Mouse (Mus musculus): ENCODE results near the gene Cdc25a. TPM values are rescaled to one million over a fixed set of nuclear protein-coding genes. Genes with fewer than 3 reads are reported as not detected.

Gene Cdc25a
- polyA plus RNA-seq, 1 experiment = 28.3 TPM

- Histone ChIP-seq H3K4me1 (ENCODE audit: control insufficient read depth, insufficient read depth, low read length) (peaks cover 1% of the 10 kb centered on the region), H3K4me3 (replicated peaks; ENCODE audit: control insufficient read depth, low read depth, low read length) (no peak overlapping the region), H3K27ac (ENCODE audit: control insufficient read depth, insufficient read depth, low read depth, low read length, poor library complexity) (no peak overlapping the region)
- WGBS = 88% methylated on average over 4 of the region's 4 CpGs
- no peak for TF ChIP-seq CTCF (IDR thresholded peaks at IDR 0.05; ENCODE audit: control insufficient read depth, insufficient read depth, low read length)
- no peak for TF ChIP-seq POLR2A (IDR thresholded peaks at IDR 0.05; ENCODE audit: borderline replicate concordance, control insufficient read depth, low read depth, low read length)
Measured at GRCm38 (mm10) chr9:109909926-109910325, 34.5 kb downstream of the Cdc25a start.

DNA sequence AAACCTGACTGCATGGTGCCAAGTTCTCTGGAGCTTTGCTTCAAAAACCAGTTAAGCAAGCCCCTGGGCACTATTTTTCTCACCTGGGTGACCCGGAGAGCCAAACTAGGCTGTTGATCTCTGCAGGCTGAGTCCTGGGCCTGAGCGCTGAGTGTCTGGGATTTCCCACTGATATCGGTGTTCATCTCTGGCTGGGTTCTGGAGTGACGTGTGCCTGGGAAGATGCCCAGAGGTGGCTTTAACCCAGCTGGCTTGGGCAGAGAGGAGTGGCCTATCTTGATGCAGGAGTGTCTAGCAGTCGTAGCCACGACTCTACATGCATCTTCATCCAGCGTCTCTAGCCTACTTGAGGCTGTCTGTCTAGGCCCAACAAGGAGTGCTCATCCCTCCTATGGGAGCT lies 36.4 kb downstream of the Cdc25a start:
- Histone ChIP-seq H3K4me3 (replicated peaks; ENCODE audit: control insufficient read depth, low read depth, low read length) (no peak overlapping the region), H3K4me1 (ENCODE audit: control insufficient read depth, insufficient read depth, low read length) (peaks cover 1% of the 10 kb centered on the region), H3K27ac (ENCODE audit: control insufficient read depth, insufficient read depth, low read depth, low read length, poor library complexity) (no peak overlapping the region)
- TF ChIP-seq POLR2A (IDR thresholded peaks at IDR 0.05; ENCODE audit: borderline replicate concordance, control insufficient read depth, low read depth, low read length) (no peak), CTCF (IDR thresholded peaks at IDR 0.05; ENCODE audit: control insufficient read depth, insufficient read depth, low read length) (no peak)
- WGBS = 83% methylated on average over 7 of the region's 7 CpGs

- no peak overlapping the region for H3K27ac ChIP-seq (ENCODE audit: control insufficient read depth, insufficient read depth, low read depth, low read length, poor library complexity)
- WGBS = 10% methylated on average over 4 of the region's 4 CpGs
Measured at GRCm38 (mm10) chr9:109914269-109914926, 39.0 kb downstream of the Cdc25a start.

DNA sequence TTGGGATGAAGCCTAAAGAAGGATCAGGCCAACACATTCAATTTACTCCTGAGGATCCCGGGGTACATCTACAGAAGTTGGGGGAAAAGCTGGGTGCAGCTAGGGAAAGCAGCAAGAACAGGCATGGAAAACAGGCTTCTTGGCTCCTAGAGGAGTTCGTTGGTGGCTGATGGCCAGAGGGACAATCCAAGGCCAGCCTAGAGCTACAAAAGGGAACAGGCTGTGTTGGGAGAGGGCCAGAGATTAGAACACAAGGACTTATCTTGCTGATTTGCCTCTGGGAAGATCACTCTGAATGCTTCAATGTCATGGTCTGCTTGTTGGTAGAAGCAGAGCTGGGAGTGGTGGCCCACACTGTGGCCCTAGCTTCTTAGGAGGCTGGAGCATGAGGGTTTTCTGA lies 42.6 kb downstream of the Cdc25a start:
- no peak for TF ChIP-seq POLR2A (IDR thresholded peaks at IDR 0.05; ENCODE audit: borderline replicate concordance, control insufficient read depth, low read depth, low read length)
- no peak for TF ChIP-seq CTCF (IDR thresholded peaks at IDR 0.05; ENCODE audit: control insufficient read depth, insufficient read depth, low read length)
- no peaks in the 10 kb centered on the region; the same call in 1 of the 2 replicates for H3K4me1 ChIP-seq (ENCODE audit: control insufficient read depth, insufficient read depth, low read length)
- no peak overlapping the region for H3K4me3 ChIP-seq (replicated peaks; ENCODE audit: control insufficient read depth, low read depth, low read length)
- H3K27ac ChIP-seq (ENCODE audit: control insufficient read depth, insufficient read depth, low read depth, low read length, poor library complexity) = no peak overlapping the region
- 83% methylated on average over 2 of the region's 2 CpGs for WGBS

More at GRCm38 (mm10) chr9:109914269-109914926, 39.0 kb downstream of the Cdc25a start:
- Histone ChIP-seq H3K4me3 (replicated peaks; ENCODE audit: control insufficient read depth, low read depth, low read length) (no peak overlapping the region), H3K4me1 (ENCODE audit: control insufficient read depth, insufficient read depth, low read length) (no peaks in the 10 kb centered on the region; the same call in 1 of the 2 replicates)
- TF ChIP-seq CTCF (IDR thresholded peaks at IDR 0.05; ENCODE audit: control insufficient read depth, insufficient read depth, low read length) = no peak
- TF ChIP-seq POLR2A (IDR thresholded peaks at IDR 0.05; ENCODE audit: borderline replicate concordance, control insufficient read depth, low read depth, low read length) = no peak

- Histone ChIP-seq H3K27ac (ENCODE audit: control insufficient read depth, insufficient read depth, low read depth, low read length, poor library complexity) (no peak overlapping the region), H3K4me1 (ENCODE audit: control insufficient read depth, insufficient read depth, low read length) (peaks cover 1% of the 10 kb centered on the region; the same call in 1 of the 2 replicates), H3K4me3 (replicated peaks; ENCODE audit: control insufficient read depth, low read depth, low read length) (no peak overlapping the region)
- TF ChIP-seq POLR2A (IDR thresholded peaks at IDR 0.05; ENCODE audit: borderline replicate concordance, control insufficient read depth, low read depth, low read length) = no peak
- TF ChIP-seq CTCF (IDR thresholded peaks at IDR 0.05; ENCODE audit: control insufficient read depth, insufficient read depth, low read length) = no peak
- WGBS = 89% methylated on average over 3 of the region's 3 CpGs
Measured at GRCm38 (mm10) chr9:109929131-109929530, 53.8 kb downstream of the Cdc25a start.

DNA sequence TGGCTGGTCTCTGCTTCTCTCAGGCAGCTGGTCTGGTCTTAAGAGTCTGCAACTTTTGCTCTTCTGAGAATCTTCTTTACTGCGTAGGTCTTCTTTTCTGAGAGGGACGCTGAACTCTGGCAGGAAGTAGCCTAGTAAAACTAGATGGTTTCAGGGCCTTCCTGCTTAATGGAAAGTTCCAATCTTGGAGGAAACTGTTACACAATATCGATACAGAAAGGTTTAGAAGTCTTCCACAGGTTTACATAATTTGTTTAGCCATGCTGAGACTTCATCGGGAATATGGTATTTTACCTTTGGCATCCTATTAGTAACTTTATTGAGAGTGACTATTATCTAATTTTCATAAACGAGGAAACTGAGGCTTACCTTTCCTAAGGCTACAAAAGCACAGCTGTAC lies 54.7 kb downstream of the Cdc25a start:
- WGBS = 70% methylated on average over 5 of the region's 5 CpGs
- Histone ChIP-seq H3K4me3 (replicated peaks; ENCODE audit: control insufficient read depth, low read depth, low read length) (no peak overlapping the region), H3K27ac (ENCODE audit: control insufficient read depth, insufficient read depth, low read depth, low read length, poor library complexity) (no peak overlapping the region), H3K4me1 (ENCODE audit: control insufficient read depth, insufficient read depth, low read length) (peaks cover 1% of the 10 kb centered on the region; the same call in 1 of the 2 replicates)
- TF ChIP-seq POLR2A (IDR thresholded peaks at IDR 0.05; ENCODE audit: borderline replicate concordance, control insufficient read depth, low read depth, low read length) (no peak), CTCF (IDR thresholded peaks at IDR 0.05; ENCODE audit: control insufficient read depth, insufficient read depth, low read length) (no peak)

DNA sequence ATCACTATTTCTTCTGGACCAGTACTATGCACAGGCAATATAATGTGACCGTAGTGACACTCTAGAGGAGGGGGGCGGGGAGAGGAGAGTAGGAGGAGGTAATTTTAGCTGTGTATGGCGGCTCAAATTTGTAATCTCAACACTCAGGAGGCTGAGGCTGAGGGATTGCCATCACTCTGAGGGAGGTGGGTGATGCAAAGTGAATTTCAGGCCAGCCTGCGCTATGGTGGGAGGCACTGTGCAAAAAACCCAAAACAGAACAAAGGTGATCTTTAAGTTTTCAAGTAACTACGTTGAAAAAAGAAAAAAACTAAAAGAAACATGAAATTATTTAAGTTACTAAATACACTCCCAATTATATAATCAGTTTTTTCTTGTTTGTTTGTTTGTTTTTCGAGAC lies 55.4 kb downstream of the Cdc25a start:
- Histone ChIP-seq H3K4me1 (ENCODE audit: control insufficient read depth, insufficient read depth, low read length) (peaks cover 1% of the 10 kb centered on the region; the same call in 1 of the 2 replicates), H3K27ac (ENCODE audit: control insufficient read depth, insufficient read depth, low read depth, low read length, poor library complexity) (no peak overlapping the region), H3K4me3 (replicated peaks; ENCODE audit: control insufficient read depth, low read depth, low read length) (peak overlapping the region; percentile 24)
- TF ChIP-seq POLR2A (IDR thresholded peaks at IDR 0.05; ENCODE audit: borderline replicate concordance, control insufficient read depth, low read depth, low read length) = no peak
- TF ChIP-seq CTCF (IDR thresholded peaks at IDR 0.05; ENCODE audit: control insufficient read depth, insufficient read depth, low read length) = no peak
- WGBS = 51% methylated on average over 6 of the region's 6 CpGs

DNA sequence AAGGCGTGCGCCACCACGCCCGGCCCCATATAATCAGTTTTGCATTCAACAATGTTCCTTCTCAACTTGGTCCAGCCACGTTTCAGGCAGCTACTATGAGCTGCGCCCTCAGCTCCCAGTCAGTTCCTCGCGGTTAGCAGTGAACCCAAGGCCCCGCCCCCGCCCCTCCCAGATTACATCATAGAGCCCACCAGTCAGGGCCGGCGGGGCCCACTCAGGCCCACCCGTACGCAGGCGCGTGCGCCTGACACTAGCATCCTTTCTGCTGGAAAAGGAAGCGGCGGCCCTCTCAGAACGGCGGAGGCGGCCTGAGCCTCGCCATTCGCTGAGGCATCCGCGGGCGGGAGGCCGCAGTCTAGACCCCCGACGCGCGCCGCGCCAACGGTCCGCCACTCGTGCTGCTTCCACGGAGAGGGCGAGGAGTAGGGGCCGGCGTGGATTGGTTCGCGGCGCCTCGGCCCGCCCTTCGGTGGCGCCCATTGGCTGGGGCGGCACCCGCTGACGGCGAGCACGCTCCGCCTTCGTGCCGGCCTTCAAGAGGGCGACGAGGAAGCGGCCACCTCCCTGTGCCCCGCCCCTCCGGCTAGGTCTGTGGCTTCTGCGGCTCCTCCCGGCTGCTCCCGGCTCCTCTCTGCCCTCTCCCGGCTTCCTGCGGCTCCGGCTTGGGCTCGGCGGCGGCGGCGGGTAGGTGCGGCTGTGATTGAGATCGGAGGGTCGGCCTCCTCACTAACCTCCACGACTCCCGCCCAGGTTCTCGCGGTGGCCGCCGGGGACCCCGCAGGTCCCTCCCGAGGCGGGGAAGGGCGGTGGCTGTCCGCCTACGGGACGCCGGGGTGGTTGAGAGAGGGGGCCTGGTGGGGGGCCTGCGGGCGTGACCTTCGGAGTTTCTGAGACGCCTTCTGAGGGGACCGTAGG lies 56.1 kb downstream of the Cdc25a start, which contains the start of gene Map4:
TSS of gene Map4 (plus strand) at position 204 of the 915 bp plus-strand sequence.
- Histone ChIP-seq H3K27ac (ENCODE audit: control insufficient read depth, insufficient read depth, low read depth, low read length, poor library complexity) (peak within 1 kb of the TSS; percentile 98), H3K4me3 (replicated peaks; ENCODE audit: control insufficient read depth, low read depth, low read length) (peak within 1 kb of the TSS; percentile 94), H3K4me1 (ENCODE audit: control insufficient read depth, insufficient read depth, low read length) (peaks cover 1% of the 10 kb centered on the region; the same call in 1 of the 2 replicates)
- TF ChIP-seq CTCF (IDR thresholded peaks at IDR 0.05; ENCODE audit: control insufficient read depth, insufficient read depth, low read length) = no peak
- TF ChIP-seq POLR2A (IDR thresholded peaks at IDR 0.05; ENCODE audit: borderline replicate concordance, control insufficient read depth, low read depth, low read length) = peak; percentile 50; the same call in 1 of the 2 replicates
- under 1% methylated on average over 94 of the region's 94 CpGs for WGBS
